Mouse (Mus musculus): ENCODE measurements around the gene Plekhg5. TPM values are rescaled to one million over a fixed set of nuclear protein-coding genes. Genes with fewer than 3 reads are reported as not detected.

Gene Plekhg5
- polyA plus RNA-seq, 1 experiment from 2014 or later: 13.1 TPM

DNA sequence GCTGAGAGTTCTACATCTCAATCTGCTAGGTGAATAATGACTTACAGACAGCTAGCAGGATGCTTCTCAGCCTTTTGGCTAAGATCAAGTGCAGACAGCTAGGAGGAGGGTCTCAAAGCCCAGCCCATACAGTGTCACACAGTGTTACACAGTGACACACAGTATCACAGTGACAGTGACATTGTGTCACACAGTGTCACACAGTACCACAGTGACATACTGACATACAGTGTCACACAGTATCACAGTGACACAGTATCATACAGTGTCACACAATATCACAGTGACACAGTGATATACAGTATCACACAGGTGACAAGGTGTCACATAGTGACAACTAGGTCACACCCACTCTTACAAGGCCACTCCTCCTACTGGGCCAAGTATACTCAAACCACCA, 5.0 kb upstream of the Plekhg5 start:
- Histone ChIP-seq H3K9ac (ENCODE audit: low read depth, low read length) (no peak overlapping the region), H3K4me3 (ENCODE audit: low read depth, low read length) (no peak overlapping the region), H3K36me3 (ENCODE audit: control insufficient read depth, insufficient read depth, low read length) (no peaks in the 10 kb centered on the region), H3K9me3 (replicated peaks; ENCODE audit: control insufficient read depth, low read length, poor library complexity, severe bottlenecking) (no peaks in the 10 kb centered on the region), H3K4me1 (ENCODE audit: control insufficient read depth, insufficient read depth, low read length) (0 out of 2 replicates have a peak, but pooled peaks cover 3% of the 10 kb centered on the region), H3K27me3 (ENCODE audit: control insufficient read depth, insufficient read depth, low read depth, low read length) (no peaks in the 10 kb centered on the region), H3K27ac (ENCODE audit: low read length) (no peak overlapping the region), H3K4me2 (ENCODE audit: low read length) (no peak overlapping the region)
- no peak for ATAC-seq

- Histone ChIP-seq H3K36me3 (ENCODE audit: control insufficient read depth, insufficient read depth, low read length) (no peaks in the 10 kb centered on the region), H3K9ac (ENCODE audit: low read depth, low read length) (no peak overlapping the region), H3K27ac (ENCODE audit: low read length) (no peak overlapping the region), H3K9me3 (replicated peaks; ENCODE audit: control insufficient read depth, low read length, poor library complexity, severe bottlenecking) (no peaks in the 10 kb centered on the region), H3K4me3 (ENCODE audit: low read depth, low read length) (no peak overlapping the region), H3K4me1 (ENCODE audit: control insufficient read depth, insufficient read depth, low read length) (0 out of 2 replicates have a peak, but pooled peaks cover 3% of the 10 kb centered on the region), H3K4me2 (ENCODE audit: low read length) (no peak overlapping the region), H3K27me3 (ENCODE audit: control insufficient read depth, insufficient read depth, low read depth, low read length) (no peaks in the 10 kb centered on the region)
- ATAC-seq: no peak
- WGBS: 70% methylated on average over 6 of the region's 6 CpGs
Measured at GRCm38 (mm10) chr4:152068166-152068724, 4.1 kb upstream of the Plekhg5 start.

GRCm38 (mm10) chr4:152069245-152069644, 3.1 kb upstream of the Plekhg5 start:
- H3K9me3 ChIP-seq (replicated peaks; ENCODE audit: control insufficient read depth, low read length, poor library complexity, severe bottlenecking): no peaks in the 10 kb centered on the region
- H3K4me1 ChIP-seq (ENCODE audit: control insufficient read depth, insufficient read depth, low read length): 0 out of 2 replicates have a peak, but pooled peaks cover 3% of the 10 kb centered on the region
- 82% methylated on average over 3 of the region's 3 CpGs for WGBS
- H3K4me3 ChIP-seq (ENCODE audit: low read depth, low read length): no peak overlapping the region
- no peak overlapping the region for H3K9ac ChIP-seq (ENCODE audit: low read depth, low read length)
- H3K27me3 ChIP-seq (ENCODE audit: control insufficient read depth, insufficient read depth, low read depth, low read length): no peaks in the 10 kb centered on the region
- no peak overlapping the region for H3K27ac ChIP-seq (ENCODE audit: low read length)
- no peak for ATAC-seq
- no peaks in the 10 kb centered on the region for H3K36me3 ChIP-seq (ENCODE audit: control insufficient read depth, insufficient read depth, low read length)
- H3K4me2 ChIP-seq (ENCODE audit: low read length): no peak overlapping the region

DNA sequence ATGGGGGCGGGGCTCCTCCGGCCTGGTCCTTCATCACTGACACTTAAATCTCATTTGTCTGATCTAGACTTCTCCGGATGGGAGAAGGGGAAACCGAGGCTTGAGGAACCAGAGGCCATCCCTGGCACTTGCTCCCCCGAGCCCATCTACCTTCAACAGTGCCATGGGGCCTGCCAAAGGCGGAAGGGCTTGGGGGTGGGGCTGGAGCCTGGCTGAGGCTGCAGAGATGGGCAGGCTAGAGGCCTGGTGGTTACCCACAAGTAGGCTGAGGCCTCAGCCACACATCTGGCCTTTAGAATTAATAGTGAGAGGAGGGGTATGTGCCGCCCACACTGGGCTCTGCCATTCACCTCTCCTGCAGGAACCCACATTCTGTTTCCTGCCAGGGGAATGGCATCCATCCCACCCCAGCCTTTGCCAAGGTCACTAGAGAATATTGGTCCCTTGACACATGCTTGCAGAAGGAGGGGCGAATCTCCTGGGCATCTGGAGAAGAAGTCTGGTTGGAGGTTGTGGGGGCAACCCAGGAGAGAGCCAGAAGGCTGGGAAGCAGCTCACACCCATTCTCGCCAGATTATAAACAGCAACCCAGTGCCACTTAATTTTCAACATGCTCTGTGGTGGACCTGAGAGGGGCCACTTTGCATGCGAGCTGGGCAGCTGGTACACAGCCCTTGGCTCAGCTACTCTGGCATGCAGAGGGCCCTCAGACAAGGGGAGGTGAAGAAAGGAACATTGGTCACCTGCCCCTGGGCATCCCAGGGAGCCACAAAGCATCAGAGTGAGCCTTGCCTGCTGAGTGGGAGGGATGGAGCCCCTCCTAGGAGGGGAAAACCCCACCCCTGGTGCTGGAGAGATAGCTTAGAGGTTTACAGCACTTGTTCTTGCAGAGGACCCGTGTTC, 1.6 kb upstream of the Plekhg5 start:
- Histone ChIP-seq H3K27ac (ENCODE audit: low read length) (no peak overlapping the region), H3K27me3 (ENCODE audit: control insufficient read depth, insufficient read depth, low read depth, low read length) (no peaks in the 10 kb centered on the region), H3K4me1 (ENCODE audit: control insufficient read depth, insufficient read depth, low read length) (0 out of 2 replicates have a peak, but pooled peaks cover 3% of the 10 kb centered on the region), H3K4me3 (ENCODE audit: low read depth, low read length) (no peak overlapping the region), H3K9ac (ENCODE audit: low read depth, low read length) (no peak overlapping the region), H3K4me2 (ENCODE audit: low read length) (no peak overlapping the region), H3K9me3 (replicated peaks; ENCODE audit: control insufficient read depth, low read length, poor library complexity, severe bottlenecking) (no peaks in the 10 kb centered on the region), H3K36me3 (ENCODE audit: control insufficient read depth, insufficient read depth, low read length) (no peaks in the 10 kb centered on the region)
- WGBS: 80% methylated on average over 11 of the region's 11 CpGs
- no peak for ATAC-seq

DNA sequence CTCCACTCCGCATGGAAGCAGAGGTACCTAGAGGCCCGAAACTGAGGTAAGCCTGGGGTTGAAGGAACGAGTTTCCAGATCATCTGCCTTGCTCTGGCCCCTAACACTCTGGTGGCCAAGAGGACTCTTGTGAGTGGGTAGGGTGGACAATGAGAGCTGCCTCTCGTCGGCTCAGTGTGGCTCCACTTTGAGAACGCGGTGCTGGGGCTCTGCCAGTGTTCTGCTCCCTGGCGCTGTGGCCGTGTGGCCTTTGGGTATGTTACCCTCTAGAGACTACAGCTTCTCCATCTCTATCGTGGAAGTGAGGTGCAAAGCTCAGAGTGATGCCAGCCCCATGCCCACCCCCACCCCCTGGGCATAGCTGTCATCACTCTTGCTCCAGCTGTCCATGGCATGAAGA, 357 bp downstream of the Plekhg5 start:
- Histone ChIP-seq H3K27me3 (ENCODE audit: control insufficient read depth, insufficient read depth, low read depth, low read length) (no peaks in the 10 kb centered on the region), H3K27ac (ENCODE audit: low read length) (no peak overlapping the region), H3K4me2 (ENCODE audit: low read length) (no peak overlapping the region), H3K9ac (ENCODE audit: low read depth, low read length) (no peak overlapping the region), H3K4me1 (ENCODE audit: control insufficient read depth, insufficient read depth, low read length) (0 out of 2 replicates have a peak, but pooled peaks cover 3% of the 10 kb centered on the region), H3K36me3 (ENCODE audit: control insufficient read depth, insufficient read depth, low read length) (no peaks in the 10 kb centered on the region), H3K4me3 (ENCODE audit: low read depth, low read length) (no peak overlapping the region), H3K9me3 (replicated peaks; ENCODE audit: control insufficient read depth, low read length, poor library complexity, severe bottlenecking) (no peaks in the 10 kb centered on the region)
- no peak for ATAC-seq
- 53% methylated on average over 10 of the region's 10 CpGs for WGBS

DNA sequence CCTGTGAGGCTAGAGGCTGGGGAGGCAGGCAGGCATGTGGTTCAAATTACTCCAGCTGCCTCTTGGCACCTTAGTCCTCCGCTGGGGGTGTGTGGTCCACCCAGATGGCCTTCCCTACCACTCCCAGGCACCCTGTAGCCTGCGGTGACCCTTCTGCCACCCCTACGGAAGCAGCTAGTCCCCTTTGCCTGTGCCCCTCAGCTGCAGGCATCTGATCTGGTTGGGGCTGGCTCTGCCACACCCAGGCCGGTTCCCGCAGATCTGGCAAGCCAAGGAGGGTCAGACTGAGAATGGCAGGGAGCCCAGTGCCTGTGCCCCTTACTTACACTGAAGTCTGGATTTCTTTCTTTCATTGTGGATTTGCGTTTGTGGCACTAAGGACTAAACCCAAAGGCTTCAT, 1.4 kb downstream of the Plekhg5 start:
- ATAC-seq: no peak
- no peak overlapping the region for H3K27ac ChIP-seq (ENCODE audit: low read length)
- H3K27me3 ChIP-seq (ENCODE audit: control insufficient read depth, insufficient read depth, low read depth, low read length): no peaks in the 10 kb centered on the region
- no peak overlapping the region for H3K4me2 ChIP-seq (ENCODE audit: low read length)
- no peaks in the 10 kb centered on the region for H3K9me3 ChIP-seq (replicated peaks; ENCODE audit: control insufficient read depth, low read length, poor library complexity, severe bottlenecking)
- H3K4me1 ChIP-seq (ENCODE audit: control insufficient read depth, insufficient read depth, low read length): 0 out of 2 replicates have a peak, but pooled peaks cover 3% of the 10 kb centered on the region
- no peak overlapping the region for H3K4me3 ChIP-seq (ENCODE audit: low read depth, low read length)
- H3K36me3 ChIP-seq (ENCODE audit: control insufficient read depth, insufficient read depth, low read length): no peaks in the 10 kb centered on the region
- WGBS: 86% methylated on average over 6 of the region's 6 CpGs
- H3K9ac ChIP-seq (ENCODE audit: low read depth, low read length): no peak overlapping the region

DNA sequence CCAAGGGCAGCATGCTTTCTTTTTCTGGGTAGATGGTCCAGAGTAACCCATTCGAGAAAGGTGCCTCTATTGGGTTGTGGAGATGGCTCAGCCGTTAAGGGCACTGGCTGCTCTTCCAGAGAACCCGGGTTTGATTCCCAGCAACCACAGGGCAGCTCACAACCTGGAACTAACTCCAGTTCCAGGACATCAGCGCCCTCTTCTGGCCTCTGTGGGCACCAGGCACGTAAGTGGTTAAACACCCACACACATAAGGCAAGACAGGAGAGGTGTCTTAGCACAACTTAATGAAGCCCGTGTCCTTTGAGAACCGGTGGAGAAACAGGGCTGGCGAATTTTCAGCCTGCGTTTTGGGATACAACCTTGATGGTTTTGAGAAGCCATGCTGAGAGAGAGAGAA, 2.2 kb downstream of the Plekhg5 start:
- Histone ChIP-seq H3K27me3 (ENCODE audit: control insufficient read depth, insufficient read depth, low read depth, low read length) (no peaks in the 10 kb centered on the region), H3K36me3 (ENCODE audit: control insufficient read depth, insufficient read depth, low read length) (no peaks in the 10 kb centered on the region), H3K4me2 (ENCODE audit: low read length) (no peak overlapping the region), H3K27ac (ENCODE audit: low read length) (no peak overlapping the region), H3K4me1 (ENCODE audit: control insufficient read depth, insufficient read depth, low read length) (0 out of 2 replicates have a peak, but pooled peaks cover 3% of the 10 kb centered on the region), H3K4me3 (ENCODE audit: low read depth, low read length) (no peak overlapping the region), H3K9me3 (replicated peaks; ENCODE audit: control insufficient read depth, low read length, poor library complexity, severe bottlenecking) (no peaks in the 10 kb centered on the region), H3K9ac (ENCODE audit: low read depth, low read length) (no peak overlapping the region)
- WGBS: 84% methylated on average over 9 of the region's 9 CpGs
- no peak for ATAC-seq

GRCm38 (mm10) chr4:152077191-152077590, 4.9 kb downstream of the Plekhg5 start:
- no peak overlapping the region for H3K9ac ChIP-seq (ENCODE audit: low read depth, low read length)
- no peak overlapping the region for H3K4me3 ChIP-seq (ENCODE audit: low read depth, low read length)
- ATAC-seq: no peak
- no peaks in the 10 kb centered on the region for H3K27me3 ChIP-seq (ENCODE audit: control insufficient read depth, insufficient read depth, low read depth, low read length)
- H3K27ac ChIP-seq (ENCODE audit: low read length): no peak overlapping the region
- no peaks in the 10 kb centered on the region for H3K36me3 ChIP-seq (ENCODE audit: control insufficient read depth, insufficient read depth, low read length)
- no peaks in the 10 kb centered on the region for H3K9me3 ChIP-seq (replicated peaks; ENCODE audit: control insufficient read depth, low read length, poor library complexity, severe bottlenecking)
- H3K4me1 ChIP-seq (ENCODE audit: control insufficient read depth, insufficient read depth, low read length): 0 out of 2 replicates have a peak, but pooled peaks cover under 1% of the 10 kb centered on the region
- H3K4me2 ChIP-seq (ENCODE audit: low read length): no peak overlapping the region
- 91% methylated on average over 9 of the region's 9 CpGs for WGBS

DNA sequence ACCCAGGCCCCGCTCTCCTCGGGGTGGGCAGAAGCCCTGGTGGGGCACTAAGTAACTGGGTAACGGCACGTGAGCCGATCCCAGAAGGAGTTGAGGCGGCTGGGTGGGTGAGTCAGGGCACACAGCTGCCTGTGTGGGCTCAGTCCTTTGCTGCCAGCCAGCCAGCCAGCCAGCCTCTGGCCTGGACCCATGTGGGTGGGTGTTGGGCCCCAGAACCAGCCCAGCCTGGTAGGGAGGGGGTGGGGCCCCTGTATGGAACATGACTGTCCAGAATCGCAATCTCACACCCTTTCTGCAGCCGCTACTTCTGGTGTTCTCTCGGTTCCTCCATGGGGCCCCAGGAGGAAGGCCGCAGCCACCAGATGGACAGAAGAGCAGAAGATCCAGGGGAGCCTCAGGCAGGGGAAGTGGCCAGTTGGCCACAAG, 5.8 kb downstream of the Plekhg5 start:
- no peaks in the 10 kb centered on the region for H3K27me3 ChIP-seq (ENCODE audit: control insufficient read depth, insufficient read depth, low read depth, low read length)
- H3K9me3 ChIP-seq (replicated peaks; ENCODE audit: control insufficient read depth, low read length, poor library complexity, severe bottlenecking): no peaks in the 10 kb centered on the region
- H3K4me3 ChIP-seq (ENCODE audit: low read depth, low read length): no peak overlapping the region
- H3K4me1 ChIP-seq (ENCODE audit: control insufficient read depth, insufficient read depth, low read length): no peaks in the 10 kb centered on the region
- no peak for ATAC-seq
- H3K4me2 ChIP-seq (ENCODE audit: low read length): no peak overlapping the region
- no peak overlapping the region for H3K27ac ChIP-seq (ENCODE audit: low read length)
- no peak overlapping the region for H3K9ac ChIP-seq (ENCODE audit: low read depth, low read length)
- 89% methylated on average over 10 of the region's 10 CpGs for WGBS
- H3K36me3 ChIP-seq (ENCODE audit: control insufficient read depth, insufficient read depth, low read length): no peaks in the 10 kb centered on the region

Data from midbrain, embryonic 16.5 days (tissue).